Mouse (Mus musculus) erythroblast, embryonic 14.5 days (primary cell): ENCODE data around the gene Prrx2. TPM values are rescaled to one million over a fixed set of nuclear protein-coding genes. Genes with fewer than 3 reads are reported as not detected.
A peak's percentile ranks its signal among the peaks of the same experiment; 100 is the strongest.
"Not testable (repeated sequence)": the region's sequence is repeated elsewhere in the genome, so short reads cannot be mapped to it uniquely, and the experiment has no call there.

ENCODE experiments used
- H3K27me3 ChIP-seq: 2 replicates; pipeline ENCODE4 v1.6.1; 2012; ENCODE audit warnings: inconsistent platforms; ENCODE audit not compliant: control insufficient read depth
- H3K36me3 ChIP-seq: 2 replicates; pipeline ENCODE4 v1.6.1; 2012; ENCODE audit warnings: mild to moderate bottlenecking, inconsistent platforms; ENCODE audit not compliant: control insufficient read depth
- H3K4me1 ChIP-seq: 2 replicates; pipeline ENCODE4 v1.6.1; 2012; ENCODE audit warnings: inconsistent platforms; ENCODE audit not compliant: control insufficient read depth
- H3K4me3 ChIP-seq: replicated peaks from 2 replicates; pipeline ENCODE3; 2012; ENCODE audit warnings: moderate library complexity, mild to moderate bottlenecking, inconsistent platforms
- H3K9me3 ChIP-seq: 2 replicates; pipeline ENCODE4 v1.6.1; 2012; ENCODE audit warnings: low read length, inconsistent platforms, mixed read lengths; ENCODE audit not compliant: control insufficient read depth
- GATA1 ChIP-seq: IDR thresholded peaks from 2 replicates; pipeline ENCODE4 v1.6.1; 2012; ENCODE audit warnings: low read length, inconsistent platforms, mixed read lengths
- TAL1 ChIP-seq: IDR thresholded peaks from 3 replicates; pipeline ENCODE4 v1.6.1; 2012; ENCODE audit warnings: low read length, inconsistent platforms, mixed read lengths
- polyA plus RNA-seq: library from polyadenylated mRNA; stranded (reverse); fragments of >175 nt; gene quantifications from 2 replicates; pipeline ENCODE4 v1.2.3, GENCODE M21; 2012

The Prrx2 gene
- polyA plus RNA-seq, 1 experiment: not detected

GRCm38 (mm10) chr2:30926381-30926780, 91.6 kb downstream of the Prrx2 start:
- TF ChIP-seq TAL1: no peak
- TF ChIP-seq GATA1: no peak
- Histone ChIP-seq H3K36me3 (no peaks in the 10 kb centered on the region), H3K4me3 (no peak overlapping the region), H3K27me3 (no peaks in the 10 kb centered on the region), H3K4me1 (peaks cover 20% of the 10 kb centered on the region), H3K9me3 (no peaks in the 10 kb centered on the region)

DNA sequence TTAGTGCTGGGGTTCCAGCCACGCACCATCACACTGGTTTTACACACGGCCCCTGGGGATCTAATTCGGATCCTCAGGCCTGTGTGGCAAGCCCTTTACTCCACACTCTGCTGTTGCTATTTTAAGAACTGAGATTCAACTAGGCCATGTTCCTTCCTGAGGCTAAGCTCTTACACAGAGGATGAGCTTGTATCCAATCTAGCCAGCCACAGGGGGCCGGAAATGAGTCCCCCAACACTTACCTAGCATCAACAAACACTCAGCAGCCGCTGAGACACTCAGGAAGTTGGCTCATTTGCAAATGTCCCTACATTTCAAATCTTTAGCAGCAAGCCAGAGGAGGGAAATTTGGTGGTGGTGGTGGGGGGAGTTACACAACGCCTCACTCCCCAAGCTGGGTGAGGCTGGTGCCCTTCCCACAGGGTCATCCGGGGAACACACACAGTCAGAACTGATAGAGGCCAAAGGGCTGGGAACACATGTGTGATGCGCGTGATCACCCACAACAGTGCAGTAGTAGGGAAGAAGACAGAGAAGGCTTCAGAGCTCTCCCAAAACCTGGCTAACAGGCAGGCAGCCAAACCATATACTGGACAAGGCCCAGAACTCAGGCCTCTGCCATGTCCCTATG, 92.5 kb downstream of the Prrx2 start:
- no peaks in the 10 kb centered on the region for H3K9me3 ChIP-seq
- H3K4me3 ChIP-seq: no peak overlapping the region
- peaks cover 20% of the 10 kb centered on the region for H3K4me1 ChIP-seq
- no peaks in the 10 kb centered on the region for H3K36me3 ChIP-seq
- TF ChIP-seq GATA1 (no peak), TAL1 (no peak)
- no peaks in the 10 kb centered on the region for H3K27me3 ChIP-seq

DNA sequence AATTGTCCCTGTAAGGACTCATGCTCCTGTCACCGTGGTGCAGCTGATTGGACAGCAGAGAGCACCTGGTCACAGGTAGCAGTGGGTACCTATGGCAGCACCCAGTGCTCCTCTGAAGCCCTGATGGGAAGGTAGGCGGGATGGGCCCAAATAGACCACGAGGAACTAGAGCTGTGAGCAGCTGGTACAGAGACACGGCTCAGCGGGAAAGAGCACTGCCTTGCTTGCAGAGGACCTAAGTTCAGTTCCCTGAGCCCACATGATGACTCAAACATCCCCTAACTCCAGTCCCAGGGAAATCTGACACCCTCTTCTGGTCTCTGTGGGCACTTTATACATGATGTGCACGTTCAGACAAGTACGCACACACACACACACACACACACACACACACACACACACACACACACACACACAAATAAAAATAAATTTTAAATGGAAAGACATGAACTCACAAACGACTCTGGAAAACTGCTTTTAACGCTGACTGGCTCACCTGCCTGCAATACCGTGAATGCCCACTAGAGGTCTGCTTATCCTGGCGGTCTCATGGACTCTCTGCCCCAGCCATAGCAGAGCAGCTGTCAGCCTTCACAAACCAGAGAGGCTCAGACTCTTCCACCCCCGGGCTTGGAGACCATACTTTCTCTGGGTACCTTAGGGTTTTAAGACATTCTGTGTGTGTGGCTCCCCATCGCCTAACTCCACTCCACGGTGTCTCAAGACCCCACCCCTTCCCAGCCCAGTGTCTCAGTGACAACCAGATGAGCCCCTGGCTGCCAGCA, 93.3 kb downstream of the Prrx2 start:
- no peak for TF ChIP-seq TAL1
- TF ChIP-seq GATA1: no peak
- Histone ChIP-seq H3K36me3 (no peaks in the 10 kb centered on the region), H3K4me1 (peaks cover 20% of the 10 kb centered on the region), H3K9me3 (no peaks in the 10 kb centered on the region), H3K4me3 (peak overlapping the region; percentile 52), H3K27me3 (no peaks in the 10 kb centered on the region)

DNA sequence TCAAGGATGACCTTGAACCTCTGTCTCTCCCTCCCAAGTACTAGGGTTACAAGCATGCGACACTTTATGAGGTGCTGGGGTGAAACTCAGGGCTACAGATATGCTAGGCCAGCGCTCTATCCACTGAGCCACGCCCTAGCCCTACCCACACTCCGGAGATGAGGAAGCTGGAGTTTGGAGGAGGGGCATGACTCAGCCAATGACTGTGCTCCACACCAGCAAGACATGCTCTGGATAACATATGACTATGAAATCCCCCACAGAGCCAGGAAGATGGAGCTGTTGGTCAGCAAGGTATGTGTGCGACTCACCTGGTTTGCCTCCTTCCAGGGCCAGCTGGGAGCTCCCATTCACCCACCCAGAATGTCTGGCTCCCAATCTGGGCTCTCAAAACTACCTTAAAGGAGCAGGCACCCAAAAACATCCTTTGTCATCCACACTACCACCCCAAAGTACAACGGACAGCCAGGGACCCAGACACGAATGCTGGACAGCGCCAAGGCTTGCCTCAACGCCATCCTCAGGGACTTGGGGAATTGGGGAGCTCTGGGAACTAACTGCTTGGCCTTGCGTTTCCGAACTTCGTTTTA, 94.2 kb downstream of the Prrx2 start:
- no peaks in the 10 kb centered on the region for H3K27me3 ChIP-seq
- H3K36me3 ChIP-seq: no peaks in the 10 kb centered on the region
- H3K9me3 ChIP-seq: no peaks in the 10 kb centered on the region
- TF ChIP-seq TAL1 (no peak), GATA1 (no peak)
- peaks cover 20% of the 10 kb centered on the region for H3K4me1 ChIP-seq
- peak overlapping the region; percentile 52 for H3K4me3 ChIP-seq

GRCm38 (mm10) chr2:30929483-30930045, 94.8 kb downstream of the Prrx2 start, which contains the start of gene Ptges:
TSS of gene Ptges (minus strand) at chr2:30929863.
- peak within 1 kb of the TSS; percentile 52 for H3K4me3 ChIP-seq

GRCm38 (mm10) chr2:30930846-30931245, 96.1 kb downstream of the Prrx2 start:
- H3K36me3 ChIP-seq, H3K9me3 ChIP-seq, H3K27me3 ChIP-seq, H3K4me3 ChIP-seq: not testable (repeated sequence)
- peaks cover 20% of the 10 kb centered on the region for H3K4me1 ChIP-seq

More at GRCm38 (mm10) chr2:30929483-30930045, 94.8 kb downstream of the Prrx2 start, which contains the start of gene Ptges:
- peaks cover under 1% of the 10 kb centered on the region; the same call in 1 of the 2 replicates for H3K27me3 ChIP-seq
- H3K9me3 ChIP-seq: no peaks in the 10 kb centered on the region
- TF ChIP-seq GATA1 (no peak), TAL1 (no peak)
- peaks cover 20% of the 10 kb centered on the region for H3K4me1 ChIP-seq
- no peaks in the 10 kb centered on the region for H3K36me3 ChIP-seq

Other genes starting within 250 kb of the Prrx2 start
- not detected in 2 replicates for gene Cstad, start 239.9 kb upstream of the Prrx2 start, polyA plus RNA-seq
- gene 1700001O22Rik, start 31.3 kb upstream of the Prrx2 start, polyA plus RNA-seq: not detected in 2 replicates
- 1.8 TPM in 2 replicates for gene Ntmt1, start 27.1 kb upstream of the Prrx2 start, polyA plus RNA-seq
- gene Asb6, start 4.6 kb upstream of the Prrx2 start, polyA plus RNA-seq: 16.3 and 18.5 TPM in 2 replicates
- not detected in 2 replicates for gene Ptges, start 94.9 kb downstream of the Prrx2 start, polyA plus RNA-seq
- 0.83 and 1.4 TPM in 2 replicates for gene Tor1b, start 118.0 kb downstream of the Prrx2 start, polyA plus RNA-seq
- gene Tor1a, start 133.0 kb downstream of the Prrx2 start, polyA plus RNA-seq: 4.8 and 6.5 TPM in 2 replicates
- gene BC005624, start 147.2 kb downstream of the Prrx2 start, polyA plus RNA-seq: 1.8 and 2.2 TPM in 2 replicates
- gene Usp20, start 147.3 kb downstream of the Prrx2 start, polyA plus RNA-seq: 0.30 and 0.32 TPM in 2 replicates